Mouse (Mus musculus) liver, embryonic 14.5 days (tissue): ENCODE results near the gene Odc1. TPM values are rescaled to one million over a fixed set of nuclear protein-coding genes. Genes with fewer than 3 reads are reported as not detected.

Experiments
- ATAC-seq: fragments of 200-750 bp; cut with Nextera tagmentation; 2 replicates; pipeline ENCODE4 v1.8.0; 2017; ENCODE audit warnings: moderate number of reproducible peaks, mild to moderate bottlenecking, moderate library complexity; ENCODE audit not compliant: insufficient read depth
- DNase-seq, 3 experiments: peaks; one replicate each; pipeline ENCODE4 v3.0.0-alpha.2; 2012 to 2013; ENCODE audit warnings: low read depth in 3 of 3, low spot score in 3 of 3
- H3K27ac ChIP-seq: fragments of 300-500 bp; sonication (generic); 2 replicates; pipeline ENCODE4 v1.5.1; 2014; ENCODE audit warnings: moderate library complexity, mild to moderate bottlenecking, control low read depth, inconsistent platforms
- H3K27me3 ChIP-seq: fragments of 300-500 bp; sonication (generic); 2 replicates; pipeline ENCODE4 v1.6.1; 2014; ENCODE audit warnings: mild to moderate bottlenecking, low read length, moderate library complexity; ENCODE audit not compliant: control insufficient read depth, insufficient read depth
- H3K36me3 ChIP-seq: fragments of 300-500 bp; sonication (generic); replicated peaks from 2 replicates; pipeline ENCODE4 v1.6.1; 2014; ENCODE audit warnings: low read depth; ENCODE audit not compliant: control insufficient read depth, insufficient read depth
- H3K4me1 ChIP-seq, 2 experiments: fragments of 200-500 bp in 1 of 2; fragments of 300-500 bp in 1 of 2; sonication (generic) in 1 of 2; replicated peaks; 2 replicates each; pipeline ENCODE4 v1.6.1; 2012 to 2014; ENCODE audit warnings: antibody characterized with exemption in 1 of 2, inconsistent platforms in 1 of 2, low read length in 1 of 2; ENCODE audit not compliant: control insufficient read depth in 2 of 2, insufficient read depth in 2 of 2
- H3K4me2 ChIP-seq: fragments of 300-500 bp; sonication (generic); 2 replicates; pipeline ENCODE4 v1.6.1; 2014; ENCODE audit warnings: low read depth, mild to moderate bottlenecking, control low read depth, moderate library complexity
- H3K4me3 ChIP-seq, 2 experiments: fragments of 200-500 bp in 1 of 2; fragments of 300-500 bp in 1 of 2; sonication (generic) in 1 of 2; 2 replicates each; pipeline ENCODE4 v1.5.1; 2012 to 2014; ENCODE audit warnings: low read depth in 2 of 2, low read length in 2 of 2, mild to moderate bottlenecking in 2 of 2, control low read depth in 1 of 2, inconsistent platforms in 1 of 2, moderate library complexity in 1 of 2; ENCODE audit not compliant: insufficient read depth in 1 of 2
- H3K9ac ChIP-seq: fragments of 300-500 bp; sonication (generic); replicated peaks from 2 replicates; pipeline ENCODE4 v1.6.1; 2014; ENCODE audit warnings: mild to moderate bottlenecking, control low read depth, moderate library complexity
- H3K9me3 ChIP-seq: fragments of 300-500 bp; sonication (generic); 2 replicates; pipeline ENCODE4 v1.6.1; 2016; ENCODE audit warnings: low read length, mixed read lengths; ENCODE audit not compliant: control insufficient read depth
- CTCF ChIP-seq: IDR thresholded peaks from 2 replicates; pipeline ENCODE4 v1.5.1; 2016; ENCODE audit warnings: antibody characterized with exemption, low read depth, control low read depth
- EP300 ChIP-seq: IDR thresholded peaks from 2 replicates; pipeline ENCODE4 v1.6.1; 2016; ENCODE audit warnings: antibody characterized with exemption, low read depth
- WGBS: fragments of 180-500 bp; shearing (Covaris S2); extraction: QIAGEN DNeasy Blood & Tissue Kit; methylation state at CpG from one replicate; pipeline ENCODE4 v1.1.7; 2014; ENCODE audit not compliant: insufficient replicate concordance; 5-methylcytosine and 5-hydroxymethylcytosine counted together
- polyA plus RNA-seq, 2 experiments: library from polyadenylated mRNA; depleted of rRNA in 1 of 2; stranded (reverse) in 1 of 2; unstranded in 1 of 2; fragments of >200 nt; fragmentation: Nextera tagmentation in 1 of 2; extraction: Ambion mirVana in 1 of 2; gene quantifications; 2 replicates each; pipeline versions ENCODE4 v1.2.1 to v1.2.3; 2012 to 2014

Gene Odc1
- polyA plus RNA-seq, 2 experiments = 444 to 457 TPM

GRCm38 (mm10) chr12:17593956-17594355, 49.4 kb downstream of the Odc1 start:
- Histone ChIP-seq H3K4me1 (0 out of 4 replicates have a peak, but pooled peaks cover 0 to 5% of the 10 kb centered on the region in 2 experiments), H3K27ac (no peak overlapping the region), H3K4me3 (no peak overlapping the region), H3K9ac (no peak overlapping the region), H3K27me3 (no peaks in the 10 kb centered on the region), H3K9me3 (no peaks in the 10 kb centered on the region), H3K4me2 (no peak overlapping the region), H3K36me3 (no peaks in the 10 kb centered on the region)
- ATAC-seq (no peak), DNase-seq (no peak)
- 59% methylated on average over 2 of the region's 2 CpGs for WGBS
- TF ChIP-seq EP300 (no peak), CTCF (no peak)

- DNase-seq (no peak), ATAC-seq (no peak)
- no peaks in the 10 kb centered on the region for H3K27me3 ChIP-seq
- TF ChIP-seq CTCF (no peak), EP300 (no peak)
- H3K4me1 ChIP-seq = 0 out of 4 replicates have a peak, but pooled peaks cover 0 to 5% of the 10 kb centered on the region in 2 experiments
- no peaks in the 10 kb centered on the region for H3K9me3 ChIP-seq
- no peak overlapping the region for H3K9ac ChIP-seq
- no peak overlapping the region for H3K27ac ChIP-seq
- 40% methylated on average over 4 of the region's 4 CpGs for WGBS
- H3K4me3 ChIP-seq = no peak overlapping the region
- no peak overlapping the region for H3K4me2 ChIP-seq
- H3K36me3 ChIP-seq = no peaks in the 10 kb centered on the region
These were observed 50.1 kb downstream of the Odc1 start for GRCm38 (mm10) chr12:17594701-17595100.

GRCm38 (mm10) chr12:17595166-17595565, 50.6 kb downstream of the Odc1 start:
- Histone ChIP-seq H3K27ac (no peak overlapping the region), H3K36me3 (no peaks in the 10 kb centered on the region), H3K4me3 (no peak overlapping the region), H3K4me1 (0 out of 4 replicates have a peak, but pooled peaks cover 0 to 5% of the 10 kb centered on the region in 2 experiments), H3K9me3 (no peaks in the 10 kb centered on the region), H3K27me3 (no peaks in the 10 kb centered on the region), H3K4me2 (no peak overlapping the region), H3K9ac (no peak overlapping the region)
- whole genome bisulfite sequencing = 64% methylated on average over 1 of the region's 1 CpGs
- no peak for DNase-seq
- no peak for ATAC-seq
- TF ChIP-seq CTCF (no peak), EP300 (no peak)

Other genes with a start within 250 kb of the Odc1 start
- 0.02 TPM in 1 of 2 replicates, not detected in the other for gene Atp6v1c2, start 215.4 kb upstream of the Odc1 start, polyA plus RNA-seq (2012; rRNA removed)
- gene Atp6v1c2, start 215.4 kb upstream of the Odc1 start, polyA plus RNA-seq (2014; fragmentation: Nextera tagmentation; extraction: Ambion mirVana) = not detected in 2 replicates
- gene Nol10, start 196.3 kb upstream of the Odc1 start, polyA plus RNA-seq (2012; rRNA removed) = 4.2 and 7.4 TPM in 2 replicates
- gene Nol10, start 196.3 kb upstream of the Odc1 start, polyA plus RNA-seq (2014; fragmentation: Nextera tagmentation; extraction: Ambion mirVana) = 10.0 and 11.0 TPM in 2 replicates
- 16.2 and 16.6 TPM in 2 replicates for gene Hpcal1, start 146.1 kb downstream of the Odc1 start, polyA plus RNA-seq (2012; rRNA removed)
- 13.6 and 14.7 TPM in 2 replicates for gene Hpcal1, start 146.1 kb downstream of the Odc1 start, polyA plus RNA-seq (2014; fragmentation: Nextera tagmentation; extraction: Ambion mirVana)